Mouse (Mus musculus): ENCODE data around the gene Hist3h2a. TPM values are rescaled to one million over a fixed set of nuclear protein-coding genes. Genes with fewer than 3 reads are reported as not detected.

The Hist3h2a gene
- polyA plus RNA-seq, 1 experiment from 2014 or later: 16.7 TPM

DNA sequence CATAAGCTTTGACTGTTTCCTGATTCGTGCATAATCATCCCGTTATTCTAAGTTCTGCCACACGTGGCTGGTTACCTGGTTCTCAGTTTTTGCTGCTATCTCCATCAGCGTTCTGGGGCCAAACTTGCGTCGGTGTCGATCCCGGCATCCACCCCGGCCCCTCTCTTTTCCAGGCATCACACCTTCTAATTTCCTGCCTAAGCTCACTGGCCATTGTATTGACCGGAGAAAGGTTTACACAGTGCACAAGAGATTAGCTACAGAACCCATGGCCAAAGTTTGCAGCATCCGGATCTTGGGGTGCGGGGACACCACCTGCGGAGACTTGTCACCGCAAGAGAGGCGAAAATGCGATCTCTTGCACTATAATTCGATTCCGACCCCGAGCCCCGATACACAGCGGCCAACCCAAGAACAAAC lies 23.1 kb downstream of the Hist3h2a start:
- H3K27ac ChIP-seq (ENCODE audit: low read depth, low read length): peak overlapping the region; percentile 70
- peak overlapping the region; percentile 98 for H3K4me3 ChIP-seq (ENCODE audit: low read depth, low read length)
- H3K4me1 ChIP-seq (replicated peaks; ENCODE audit: control insufficient read depth, insufficient read depth, low read length): peaks cover 11% of the 10 kb centered on the region
- peak overlapping the region; percentile 85 for H3K9ac ChIP-seq (ENCODE audit: low read depth, low read length)
- H3K9me3 ChIP-seq (ENCODE audit: control insufficient read depth): no peaks in the 10 kb centered on the region
- no peak for TF ChIP-seq CTCF (IDR thresholded peaks at IDR 0.05; ENCODE audit: low read depth)
- under 1% methylated on average over 21 of the region's 21 CpGs for WGBS
- H3K27me3 ChIP-seq (replicated peaks; ENCODE audit: control insufficient read depth, insufficient read depth, low read length): no peaks in the 10 kb centered on the region
- H3K4me2 ChIP-seq (replicated peaks; ENCODE audit: low read depth): peak overlapping the region; percentile 92
- peaks cover 17% of the 10 kb centered on the region for H3K36me3 ChIP-seq (ENCODE audit: control insufficient read depth, insufficient read depth)
- ATAC-seq: no peak

DNA sequence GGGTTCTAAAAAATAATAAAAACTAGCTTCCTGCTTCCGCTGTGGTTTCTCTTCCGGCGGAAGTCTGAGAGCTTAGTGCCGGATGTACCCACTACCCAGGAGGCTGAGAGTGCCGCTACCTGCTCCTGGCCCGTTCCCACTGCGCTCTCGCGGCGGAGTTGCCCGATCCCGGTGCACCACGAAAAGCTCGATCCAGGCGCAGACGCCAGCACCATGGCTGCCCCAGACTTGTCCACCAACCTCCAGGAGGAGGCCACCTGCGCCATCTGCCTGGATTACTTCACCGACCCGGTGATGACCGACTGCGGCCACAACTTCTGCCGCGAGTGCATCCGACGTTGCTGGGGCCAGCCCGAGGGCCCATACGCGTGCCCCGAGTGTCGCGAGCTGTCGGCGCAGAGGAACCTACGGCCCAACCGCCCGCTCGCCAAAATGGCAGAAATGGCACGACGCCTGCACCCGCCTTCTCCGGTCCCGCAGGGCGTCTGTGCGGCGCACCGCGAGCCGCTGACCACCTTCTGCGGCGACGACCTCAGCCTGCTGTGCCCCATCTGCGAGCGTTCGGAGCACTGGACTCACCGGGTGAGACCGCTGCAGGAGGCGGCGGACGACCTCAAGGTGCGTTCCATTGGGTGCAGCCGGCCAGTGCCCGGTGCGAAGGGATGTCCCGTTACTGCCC lies 23.7 kb downstream of the Hist3h2a start, which contains the start of gene Trim11:
Gene Trim11, plus strand, starts transcription at position 67 of the 679 bp plus-strand sequence.
- Histone ChIP-seq H3K27ac (ENCODE audit: low read depth, low read length) (peak within 1 kb of the TSS; percentile 70), H3K36me3 (ENCODE audit: control insufficient read depth, insufficient read depth) (peaks cover 21% of the 10 kb centered on the region), H3K27me3 (replicated peaks; ENCODE audit: control insufficient read depth, insufficient read depth, low read length) (no peaks in the 10 kb centered on the region), H3K4me3 (ENCODE audit: low read depth, low read length) (peak within 1 kb of the TSS; percentile 98), H3K9ac (ENCODE audit: low read depth, low read length) (peak within 1 kb of the TSS; percentile 85), H3K4me1 (replicated peaks; ENCODE audit: control insufficient read depth, insufficient read depth, low read length) (peaks cover 11% of the 10 kb centered on the region), H3K4me2 (replicated peaks; ENCODE audit: low read depth) (peak within 1 kb of the TSS; percentile 92), H3K9me3 (ENCODE audit: control insufficient read depth) (no peaks in the 10 kb centered on the region)
- WGBS: under 1% methylated on average over 64 of the region's 64 CpGs
- 0 out of 2 replicates have a peak, but pooled peaks have one; percentile 11 for TF ChIP-seq CTCF (IDR thresholded peaks at IDR 0.05; ENCODE audit: low read depth)
- ATAC-seq: peak; percentile 48

DNA sequence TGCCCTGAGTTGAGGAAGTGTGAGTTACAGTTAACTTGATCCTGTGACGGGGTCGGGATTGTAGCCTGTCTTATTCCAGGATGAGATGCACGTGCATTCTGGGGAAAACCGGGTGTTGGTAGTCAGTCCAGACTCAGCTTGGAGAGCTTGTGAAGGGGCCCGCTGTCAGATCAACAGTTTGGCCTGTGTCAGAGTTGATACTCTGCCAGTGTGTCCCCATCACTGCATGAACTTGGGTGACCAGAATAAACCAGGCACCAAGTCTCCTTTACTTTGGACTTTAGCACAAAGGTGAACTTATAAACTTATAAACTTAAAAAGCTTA lies 24.2 kb downstream of the Hist3h2a start:
- Histone ChIP-seq H3K9ac (ENCODE audit: low read depth, low read length) (peak overlapping the region; percentile 85), H3K4me1 (replicated peaks; ENCODE audit: control insufficient read depth, insufficient read depth, low read length) (peaks cover 11% of the 10 kb centered on the region), H3K27ac (ENCODE audit: low read depth, low read length) (peak overlapping the region; percentile 70), H3K36me3 (ENCODE audit: control insufficient read depth, insufficient read depth) (peaks cover 23% of the 10 kb centered on the region), H3K4me3 (ENCODE audit: low read depth, low read length) (peak overlapping the region; percentile 98), H3K9me3 (ENCODE audit: control insufficient read depth) (no peaks in the 10 kb centered on the region), H3K27me3 (replicated peaks; ENCODE audit: control insufficient read depth, insufficient read depth, low read length) (no peaks in the 10 kb centered on the region), H3K4me2 (replicated peaks; ENCODE audit: low read depth) (peak overlapping the region; percentile 92)
- ATAC-seq: 0 out of 2 replicates have a peak, but pooled peaks have one; percentile 19
- 2% methylated on average over 5 of the region's 5 CpGs for WGBS
- no peak for TF ChIP-seq CTCF (IDR thresholded peaks at IDR 0.05; ENCODE audit: low read depth)

DNA sequence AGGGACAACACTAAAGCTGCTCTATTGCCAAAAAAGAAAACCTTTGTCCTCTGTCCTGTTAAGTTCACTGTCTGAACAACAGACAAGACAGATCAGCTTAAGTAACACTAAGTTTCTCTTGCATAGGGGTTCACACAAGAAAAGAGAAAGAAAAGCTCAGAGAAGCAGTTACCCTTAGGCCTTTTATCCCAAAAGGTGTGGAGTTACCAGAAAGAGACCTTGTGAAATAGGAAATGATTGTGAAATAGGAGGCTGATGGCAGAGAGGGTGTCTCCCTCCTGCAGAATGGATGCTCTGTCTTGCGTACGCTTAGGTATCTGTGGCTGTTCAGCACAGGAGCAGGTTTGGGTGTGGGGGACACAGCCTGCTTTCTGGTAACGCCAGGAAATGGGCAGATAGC lies 24.7 kb downstream of the Hist3h2a start:
- H3K27ac ChIP-seq (ENCODE audit: low read depth, low read length): 0 out of 2 replicates have a peak overlapping the region, but pooled peaks have one; percentile 2
- ATAC-seq: no peak
- H3K27me3 ChIP-seq (replicated peaks; ENCODE audit: control insufficient read depth, insufficient read depth, low read length): no peaks in the 10 kb centered on the region
- TF ChIP-seq CTCF (IDR thresholded peaks at IDR 0.05; ENCODE audit: low read depth): no peak
- H3K4me3 ChIP-seq (ENCODE audit: low read depth, low read length): peak overlapping the region; percentile 98
- H3K36me3 ChIP-seq (ENCODE audit: control insufficient read depth, insufficient read depth): peaks cover 28% of the 10 kb centered on the region
- H3K9ac ChIP-seq (ENCODE audit: low read depth, low read length): peak overlapping the region; percentile 85
- peak overlapping the region; percentile 92 for H3K4me2 ChIP-seq (replicated peaks; ENCODE audit: low read depth)
- H3K4me1 ChIP-seq (replicated peaks; ENCODE audit: control insufficient read depth, insufficient read depth, low read length): peaks cover 11% of the 10 kb centered on the region
- WGBS: 40% methylated on average over 3 of the region's 3 CpGs
- no peaks in the 10 kb centered on the region for H3K9me3 ChIP-seq (ENCODE audit: control insufficient read depth)

DNA sequence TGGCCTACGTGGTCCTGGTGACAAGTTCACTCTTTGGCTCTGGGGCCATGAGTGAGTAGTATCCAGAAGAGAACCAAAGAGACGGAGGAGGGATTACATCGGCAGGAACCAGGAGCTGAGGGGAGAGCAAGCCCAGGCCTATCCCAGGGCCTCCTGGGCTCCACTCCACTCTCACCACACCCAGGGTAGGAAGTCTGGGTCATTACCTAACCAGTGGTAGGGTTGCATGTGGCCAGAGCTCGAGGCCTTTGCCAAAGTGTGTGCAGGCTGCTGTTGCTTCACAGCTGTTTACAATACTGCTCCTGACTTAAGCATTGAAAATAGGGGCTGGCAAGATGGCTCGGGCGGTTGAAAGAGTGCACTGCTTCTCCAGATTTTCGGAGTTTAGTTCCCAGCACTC lies 25.2 kb downstream of the Hist3h2a start:
- Histone ChIP-seq H3K4me3 (ENCODE audit: low read depth, low read length) (peak overlapping the region; percentile 98), H3K27ac (ENCODE audit: low read depth, low read length) (peak overlapping the region; percentile 2; the same call in 1 of the 2 replicates), H3K9ac (ENCODE audit: low read depth, low read length) (no peak overlapping the region), H3K27me3 (replicated peaks; ENCODE audit: control insufficient read depth, insufficient read depth, low read length) (no peaks in the 10 kb centered on the region), H3K4me2 (replicated peaks; ENCODE audit: low read depth) (peak overlapping the region; percentile 92), H3K4me1 (replicated peaks; ENCODE audit: control insufficient read depth, insufficient read depth, low read length) (peaks cover 11% of the 10 kb centered on the region), H3K9me3 (ENCODE audit: control insufficient read depth) (no peaks in the 10 kb centered on the region), H3K36me3 (ENCODE audit: control insufficient read depth, insufficient read depth) (peaks cover 31% of the 10 kb centered on the region)
- WGBS: 61% methylated on average over 7 of the region's 7 CpGs
- ATAC-seq: no peak
- TF ChIP-seq CTCF (IDR thresholded peaks at IDR 0.05; ENCODE audit: low read depth): no peak

DNA sequence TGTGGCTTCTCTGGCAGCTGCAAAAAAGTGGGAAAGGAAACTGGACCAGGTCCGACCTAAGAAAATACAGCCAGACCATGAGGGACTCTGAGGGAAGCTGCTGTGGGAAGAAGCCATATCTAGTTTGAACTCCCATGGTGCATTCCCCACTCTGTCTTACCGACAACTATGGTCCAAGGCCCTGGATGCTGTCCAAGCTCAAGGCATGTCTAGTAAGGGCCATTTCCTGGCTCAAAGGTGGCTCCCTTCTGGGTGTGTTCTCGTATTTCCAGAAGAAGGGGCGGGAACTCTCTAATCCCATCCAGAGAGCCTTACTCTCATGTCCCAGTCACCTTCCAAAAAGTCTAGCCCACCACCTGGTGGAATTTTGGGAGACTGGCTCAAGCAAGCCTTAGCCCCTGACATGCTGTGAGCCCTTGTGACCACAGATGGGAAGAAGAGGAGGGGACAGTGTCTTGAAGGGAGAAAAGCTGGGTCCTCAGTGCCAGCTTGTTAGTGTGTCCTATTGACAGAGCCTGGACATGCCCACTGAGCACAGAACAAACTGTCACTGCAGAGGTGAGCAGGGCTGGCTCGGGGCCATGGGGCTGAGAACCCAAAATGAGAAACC lies 26.0 kb downstream of the Hist3h2a start:
- no peak for ATAC-seq
- Histone ChIP-seq H3K9ac (ENCODE audit: low read depth, low read length) (no peak overlapping the region), H3K4me2 (replicated peaks; ENCODE audit: low read depth) (peak overlapping the region; percentile 92)

More for the DNA sequence above, 26.0 kb downstream of the Hist3h2a start:
- H3K27ac ChIP-seq (ENCODE audit: low read depth, low read length): no peak overlapping the region
- no peaks in the 10 kb centered on the region for H3K9me3 ChIP-seq (ENCODE audit: control insufficient read depth)
- TF ChIP-seq CTCF (IDR thresholded peaks at IDR 0.05; ENCODE audit: low read depth): no peak
- H3K4me1 ChIP-seq (replicated peaks; ENCODE audit: control insufficient read depth, insufficient read depth, low read length): peaks cover 11% of the 10 kb centered on the region
- WGBS: 44% methylated on average over 5 of the region's 5 CpGs
- peaks cover 38% of the 10 kb centered on the region for H3K36me3 ChIP-seq (ENCODE audit: control insufficient read depth, insufficient read depth)
- no peak overlapping the region for H3K4me3 ChIP-seq (ENCODE audit: low read depth, low read length)
- H3K27me3 ChIP-seq (replicated peaks; ENCODE audit: control insufficient read depth, insufficient read depth, low read length): no peaks in the 10 kb centered on the region

Data from intestine, postnatal 0 days (tissue).